Mouse (Mus musculus) thymus, postnatal 25 days (tissue): ENCODE results near the gene Tec.

Source experiments
- DNase-seq: peaks from one replicate; pipeline ENCODE4 v3.0.0; 2022

The Tec gene

DNA sequence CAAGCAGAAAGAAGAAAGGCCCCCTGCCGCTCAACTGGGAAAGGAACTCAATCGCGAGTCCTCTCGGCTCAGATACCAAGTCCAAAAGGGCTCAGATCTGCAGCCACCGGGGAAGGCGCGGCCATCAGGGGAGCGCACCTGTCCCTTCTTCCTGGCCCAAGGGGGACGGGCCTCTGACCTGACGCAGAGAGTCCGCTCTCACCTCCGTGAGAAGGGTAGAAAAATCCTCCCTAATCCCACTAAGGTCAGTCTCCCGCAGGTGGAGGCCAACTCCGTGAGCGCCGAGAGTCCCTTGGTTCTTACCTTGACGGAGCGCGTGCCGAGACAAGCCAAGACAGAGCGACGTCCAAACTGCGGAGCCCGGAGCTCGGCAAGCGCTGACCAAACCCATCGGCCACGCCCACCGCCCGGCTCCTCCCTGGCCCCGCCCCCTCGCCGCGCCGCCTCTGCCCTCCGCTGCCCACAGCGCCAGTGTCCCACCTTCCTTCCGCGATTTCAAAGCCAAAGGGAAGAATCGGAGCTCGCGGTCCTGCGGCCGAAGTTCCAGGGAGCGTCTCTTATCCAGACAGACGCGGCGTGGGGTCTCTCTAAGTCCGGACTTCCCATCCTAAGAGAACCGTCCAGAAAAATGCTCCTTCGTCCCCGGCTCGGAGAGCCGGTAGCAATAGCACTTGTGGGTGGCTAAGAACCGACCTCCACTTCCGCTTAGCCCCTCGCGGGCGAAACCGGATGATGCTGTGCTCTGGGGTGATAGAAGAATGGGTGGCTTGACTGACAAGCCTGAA, at the start of gene Tec:
Gene Tec (minus strand): TSS at position 393 of the 785 bp plus-strand sequence.
- peak; percentile 91 for DNase-seq

DNA sequence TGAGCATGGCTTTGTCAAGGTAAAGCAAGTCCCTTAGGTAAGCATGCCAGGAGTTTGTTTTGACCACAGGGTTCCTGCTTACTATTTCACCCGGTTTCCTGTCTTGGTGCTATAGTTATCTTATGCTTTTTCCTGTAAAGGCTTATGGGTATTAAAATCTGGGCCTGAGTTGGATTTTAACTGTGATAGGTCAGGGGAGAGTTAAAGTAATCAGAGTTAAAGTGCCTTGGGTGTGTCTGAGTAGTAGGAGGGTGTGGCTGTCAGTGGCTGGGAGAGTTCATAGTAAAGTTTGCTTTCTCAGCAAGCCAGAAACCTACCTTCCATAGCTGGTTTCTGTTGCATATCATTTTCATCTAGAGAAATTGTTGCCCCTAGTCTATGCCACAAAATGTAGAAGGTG, 48.6 kb upstream of the Tec start:
- DNase-seq = no peak

DNA sequence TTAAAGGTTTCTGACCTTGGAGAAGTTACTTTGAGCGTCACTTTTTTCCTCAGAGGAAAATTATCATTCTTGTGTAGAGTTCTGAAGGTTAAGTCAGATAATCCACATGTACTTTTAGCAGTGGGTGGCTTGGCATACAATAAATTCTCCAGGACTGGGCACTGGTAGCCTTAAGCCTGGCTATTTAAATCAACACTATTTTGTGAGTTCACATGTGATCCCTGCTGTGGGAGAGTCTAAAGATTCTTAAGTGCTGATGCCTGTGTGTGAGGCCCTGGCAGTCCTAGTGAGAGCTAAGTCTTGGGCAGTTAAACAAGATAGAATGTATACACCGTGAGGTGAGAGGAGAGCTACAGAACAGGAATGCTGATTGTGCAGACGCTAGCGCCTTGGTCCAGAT, 47.8 kb upstream of the Tec start:
- no peak for DNase-seq

DNA sequence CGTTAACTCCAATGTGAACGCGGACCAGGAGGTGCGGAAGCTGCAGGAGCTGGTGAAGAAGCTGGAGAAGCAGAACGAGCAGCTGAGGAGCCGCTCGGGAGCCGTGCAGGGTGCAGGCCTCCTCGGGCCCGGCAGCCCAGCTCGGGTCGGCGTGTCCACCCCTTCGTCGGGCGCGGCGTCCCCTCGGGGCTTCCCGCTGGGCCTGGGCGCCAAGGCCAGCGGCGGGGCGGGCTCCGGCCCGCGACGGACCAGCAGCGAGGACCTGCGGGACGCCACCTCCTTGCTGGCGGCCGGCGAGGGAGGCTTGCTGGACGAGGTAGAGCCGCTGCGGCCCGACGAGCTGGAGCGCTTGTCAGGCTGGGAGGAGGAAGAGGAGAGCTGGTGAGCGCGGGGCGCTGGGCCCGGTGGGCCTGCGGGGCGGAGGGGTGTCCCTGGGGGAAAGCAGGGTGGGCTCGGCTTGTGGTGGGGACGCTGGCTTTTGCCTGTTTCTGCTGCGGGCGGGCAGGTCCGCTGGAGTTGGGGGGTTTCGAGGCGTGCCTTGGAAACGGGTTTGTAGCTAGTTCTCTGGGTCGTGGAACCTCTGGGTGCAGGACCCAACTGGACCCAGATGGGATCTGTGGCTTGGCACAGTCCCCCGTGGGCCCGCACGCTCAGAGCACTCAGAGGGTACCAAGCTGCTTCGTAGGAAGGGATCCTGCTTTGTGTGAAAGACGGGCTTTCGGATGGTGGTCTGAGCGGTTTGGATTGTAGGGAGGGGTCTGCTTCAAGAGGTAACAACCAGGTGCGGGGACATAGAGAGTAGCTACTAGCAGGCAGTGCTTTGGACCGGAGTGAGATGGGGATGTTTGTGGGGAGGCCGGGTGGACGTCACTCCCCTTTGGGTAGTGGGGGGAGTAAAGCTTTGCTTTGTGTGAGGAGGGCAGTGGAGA, 46.6 kb upstream of the Tec start:
- peak; percentile 56 for DNase-seq

DNA sequence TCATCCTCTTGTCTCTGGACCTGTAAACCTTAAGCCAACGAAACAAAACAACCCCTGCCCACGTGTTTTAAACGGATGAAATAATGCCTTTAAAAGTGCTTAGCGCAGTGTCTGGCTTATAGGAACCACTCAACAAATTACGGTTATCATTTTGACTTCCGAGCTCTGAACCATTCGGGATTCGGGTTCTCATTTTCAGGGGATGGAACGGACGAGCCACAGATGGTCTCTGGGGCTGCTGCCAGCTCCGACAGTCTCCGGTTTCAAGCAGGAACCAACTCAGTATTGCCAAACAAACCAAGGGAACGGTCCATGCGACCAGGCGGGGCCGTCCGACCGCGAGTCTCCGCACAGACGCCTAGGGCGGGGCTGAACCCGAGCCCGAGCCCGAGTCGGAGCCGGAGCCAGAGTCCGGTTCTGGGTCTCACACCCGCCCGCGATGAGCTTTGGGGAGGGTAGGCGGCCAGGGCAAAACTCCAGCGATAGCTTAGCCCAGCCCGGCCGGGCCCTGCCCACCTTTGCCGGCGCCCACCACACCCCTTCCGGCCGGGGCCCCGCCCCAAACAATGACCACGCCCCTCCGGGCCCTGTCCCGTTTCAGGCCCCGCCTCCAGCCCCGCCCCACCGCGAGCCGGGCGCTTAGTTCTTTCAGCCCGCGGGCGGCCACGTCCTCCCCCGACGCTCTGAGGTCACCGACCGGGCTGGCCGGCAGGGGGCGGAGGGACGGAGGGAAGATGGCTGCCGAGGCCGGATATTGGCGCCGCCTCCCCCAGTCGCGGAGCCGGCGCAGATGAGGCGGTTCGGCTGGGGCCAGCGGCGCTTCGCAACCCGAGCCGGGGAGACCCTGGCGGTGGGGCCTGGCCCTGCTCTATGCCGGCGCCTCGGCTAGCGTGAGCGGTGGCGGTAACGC, 45.6 kb upstream of the Tec start, which contains the start of gene Slain2:
Gene Slain2 (plus strand): TSS at position 657 of the 910 bp plus-strand sequence.
- peak; percentile 99 for DNase-seq

DNA sequence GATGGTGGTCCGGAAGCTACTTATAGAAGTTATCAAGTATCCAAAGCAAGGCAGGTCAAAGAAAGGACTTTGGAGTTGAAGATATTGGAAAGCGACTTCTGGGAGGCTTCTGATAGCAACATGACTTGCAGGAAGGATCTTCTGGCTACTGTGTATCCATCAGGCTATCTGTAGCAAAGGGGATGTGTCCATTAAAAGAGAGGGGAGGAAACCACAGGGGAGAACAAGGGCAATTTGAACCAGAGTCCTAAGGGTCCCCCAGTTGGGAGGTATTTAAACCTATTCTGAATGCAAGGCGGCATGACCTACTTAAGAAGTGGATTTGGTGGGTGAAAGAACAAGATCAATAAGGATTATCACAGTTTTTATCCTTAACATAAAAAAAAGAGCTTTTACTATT, 43.0 kb upstream of the Tec start:
- DNase-seq = no peak

DNA sequence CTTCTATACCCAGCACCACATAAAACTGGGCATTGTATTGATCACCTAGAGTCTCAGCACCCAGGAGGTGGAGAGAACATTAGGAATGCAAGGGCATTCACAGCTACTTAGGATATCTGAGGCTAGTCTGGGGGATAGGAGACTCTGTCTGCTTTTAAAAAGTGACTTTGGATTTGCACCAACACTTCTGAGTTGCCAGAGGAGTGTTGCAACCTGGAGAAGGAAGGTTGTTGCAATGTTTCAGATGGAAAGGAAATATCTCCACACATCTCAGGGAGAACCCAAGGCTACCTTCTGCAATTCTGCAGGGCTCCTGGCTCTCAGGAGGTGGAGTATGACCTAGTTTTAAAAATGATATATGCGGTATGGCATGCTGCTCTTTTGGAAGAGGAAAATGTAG, 42.1 kb upstream of the Tec start:
- DNase-seq = no peak

DNA sequence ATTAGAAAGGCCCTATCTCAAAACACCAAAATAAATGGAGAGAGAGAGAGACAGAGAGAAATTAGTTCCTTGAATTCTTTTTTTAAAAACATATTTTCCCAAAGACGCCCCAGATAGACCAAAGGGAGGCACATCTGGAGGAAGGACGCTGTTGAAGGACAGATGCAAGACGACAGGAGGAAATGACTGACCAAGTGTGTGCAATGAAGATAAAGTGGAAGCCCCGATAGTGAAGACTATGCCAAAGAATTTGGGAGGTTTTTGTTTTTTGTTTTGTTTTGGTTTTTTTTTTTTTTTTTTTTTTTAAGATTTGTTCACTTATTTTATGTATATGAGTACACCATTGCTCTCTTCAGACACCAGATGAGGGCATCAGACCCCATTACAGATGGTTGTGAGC, 41.1 kb upstream of the Tec start:
- DNase-seq = no peak

DNA sequence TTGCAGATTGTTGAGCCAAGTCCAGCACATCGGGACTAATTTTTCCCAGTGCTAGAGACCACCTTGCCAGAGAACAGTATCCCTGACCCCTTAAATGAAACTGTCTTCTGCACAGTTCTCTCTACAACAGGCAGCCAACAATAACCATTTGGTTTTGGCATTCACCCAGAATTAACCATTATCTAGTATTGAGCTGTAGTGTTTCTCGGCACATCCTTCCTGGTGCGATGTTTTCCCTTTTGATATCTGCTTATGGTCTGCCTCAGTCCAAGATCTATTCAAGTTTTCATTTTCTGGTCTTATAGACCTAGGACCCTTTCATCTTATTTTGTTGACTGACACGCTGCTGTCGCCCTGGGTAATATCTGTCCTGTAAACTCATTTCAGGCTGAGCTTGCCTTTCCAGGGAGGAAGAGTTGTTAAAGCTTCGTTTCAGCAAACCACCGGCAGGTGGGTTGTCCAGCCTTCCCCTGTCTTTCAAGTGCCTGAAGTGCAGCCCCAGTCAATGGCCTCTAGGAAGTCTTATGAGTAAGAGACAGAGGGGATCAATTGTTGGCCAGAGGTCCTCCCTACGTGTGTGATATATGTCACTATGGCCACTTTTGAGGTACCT, 40.1 kb upstream of the Tec start:
- no peak for DNase-seq

DNA sequence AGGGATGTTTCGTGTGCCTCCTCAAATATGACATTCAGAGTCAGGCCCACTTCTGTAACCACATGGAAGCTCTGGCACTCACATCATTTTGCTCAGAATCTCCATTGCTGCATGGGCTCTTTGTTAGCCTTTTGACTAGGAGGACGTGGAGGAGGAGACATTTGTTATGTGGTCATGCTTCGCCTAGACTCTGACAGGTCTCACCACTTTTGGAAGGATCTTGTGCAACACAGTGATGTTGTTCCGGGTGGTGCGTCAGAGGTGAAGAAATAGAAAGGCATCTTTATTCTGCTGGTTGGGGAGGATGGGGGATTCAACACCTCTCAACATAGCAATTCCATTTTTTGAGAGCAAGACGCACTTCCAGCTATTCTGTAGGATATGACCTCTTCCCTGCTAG, 39.1 kb upstream of the Tec start:
- no peak for DNase-seq

DNA sequence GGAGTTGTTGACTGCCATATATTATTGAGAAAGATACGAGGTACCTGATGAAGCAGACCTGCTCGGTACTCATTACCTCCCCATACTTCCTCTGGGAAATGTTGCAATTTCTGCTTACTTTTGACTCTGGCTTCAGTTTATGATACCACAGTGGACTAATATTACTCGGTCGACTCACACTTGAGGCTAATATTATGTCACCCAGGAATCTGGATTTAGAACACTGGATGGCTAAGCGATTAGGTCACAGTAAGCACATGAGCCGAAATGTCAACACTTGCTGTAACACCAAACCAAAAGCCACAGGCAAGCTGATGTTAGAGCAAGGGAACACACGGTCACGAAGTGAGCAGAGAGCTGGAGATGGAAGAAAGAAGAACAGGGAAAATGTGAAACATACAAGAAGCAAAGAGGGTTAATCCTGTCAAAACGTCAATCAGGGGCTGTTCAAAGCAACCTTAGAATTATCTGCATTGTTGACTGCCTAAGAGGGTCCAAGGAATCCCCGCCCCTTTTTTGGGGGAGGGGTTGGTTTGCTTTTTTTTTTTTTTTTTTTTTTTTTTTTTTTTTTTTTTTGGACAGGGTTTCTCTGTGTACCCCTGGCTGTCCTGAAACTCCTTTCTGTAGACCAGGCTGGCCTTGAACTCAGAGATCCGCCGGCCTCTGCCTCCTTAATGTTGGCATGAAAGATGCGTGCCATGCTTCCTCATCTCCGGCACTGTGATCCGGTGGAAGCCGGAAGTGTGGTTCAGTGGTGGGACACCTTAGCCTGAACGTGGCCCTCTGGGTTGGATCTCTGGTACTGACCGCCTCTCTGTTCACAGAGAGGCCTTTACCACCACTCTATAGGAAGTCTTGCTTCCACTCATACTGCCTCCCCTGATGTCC, 36.9 kb upstream of the Tec start:
- no peak for DNase-seq

DNA sequence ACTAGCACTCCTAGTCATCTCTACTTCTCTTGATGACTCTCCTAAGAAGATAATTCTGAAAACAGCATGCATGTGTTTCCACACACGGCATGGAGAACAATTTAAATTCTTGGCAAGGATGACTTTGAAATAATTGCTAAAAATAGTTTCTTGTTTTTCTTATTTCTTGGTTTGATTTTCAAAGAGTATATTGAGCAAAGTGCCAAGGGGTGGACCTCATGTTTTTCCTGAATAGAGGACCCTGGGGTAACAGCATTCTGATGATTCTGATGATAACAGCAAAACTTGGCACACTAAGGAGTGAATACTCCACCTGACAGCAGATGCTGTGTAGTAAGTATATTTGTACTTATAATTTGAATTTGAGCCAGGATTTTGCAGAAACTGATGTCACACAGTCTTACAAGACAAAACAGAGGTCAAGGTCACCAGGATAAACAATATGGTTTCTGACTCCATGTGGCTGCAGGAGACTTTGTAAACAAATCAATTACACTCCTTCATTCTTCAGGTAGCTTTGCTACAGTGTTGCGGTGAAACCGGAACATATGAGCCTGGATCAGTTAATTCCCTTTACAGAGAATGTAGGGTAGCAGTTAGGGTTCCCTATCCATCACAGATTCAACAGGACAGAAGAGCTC, 34.7 kb upstream of the Tec start:
- no peak for DNase-seq

DNA sequence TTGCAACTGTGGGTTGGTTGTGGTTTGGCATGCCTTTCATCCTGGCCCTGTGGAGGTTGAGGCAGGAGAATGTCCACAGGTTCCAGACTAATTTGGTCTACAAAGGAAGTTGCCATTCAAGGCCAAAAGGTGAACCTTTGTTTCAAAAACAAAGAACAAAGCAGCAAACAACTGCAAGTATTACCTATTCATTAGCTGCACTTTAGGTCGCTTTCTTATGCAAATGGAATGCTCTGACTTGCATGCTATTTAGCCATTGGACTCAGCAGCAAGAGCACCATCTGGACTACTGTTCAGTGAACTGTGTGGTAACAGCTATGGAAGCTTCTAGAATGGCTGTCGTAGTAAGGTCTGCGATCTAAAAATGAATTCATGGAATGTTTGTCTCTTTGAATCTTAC, 34.0 kb upstream of the Tec start:
- DNase-seq = no peak

DNA sequence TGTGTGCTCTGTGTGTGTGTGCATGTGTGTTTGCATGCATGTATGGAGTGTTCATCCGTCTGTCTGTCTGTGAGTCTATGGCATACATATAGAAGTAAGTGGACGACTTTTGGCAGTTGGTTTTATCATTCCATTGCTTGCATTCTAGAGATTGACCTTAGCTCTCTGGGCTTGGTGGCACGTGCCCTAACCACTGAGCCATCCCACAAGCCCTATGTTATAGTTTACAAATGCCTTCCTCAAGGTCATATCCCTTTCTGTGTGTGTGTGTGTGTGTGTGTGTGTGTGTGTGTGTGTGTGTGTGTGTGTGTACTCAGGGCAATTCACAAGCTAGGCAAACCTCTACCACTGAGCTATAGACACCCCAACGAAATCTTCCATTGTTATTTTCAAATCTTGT, 33.6 kb upstream of the Tec start:
- DNase-seq = no peak

DNA sequence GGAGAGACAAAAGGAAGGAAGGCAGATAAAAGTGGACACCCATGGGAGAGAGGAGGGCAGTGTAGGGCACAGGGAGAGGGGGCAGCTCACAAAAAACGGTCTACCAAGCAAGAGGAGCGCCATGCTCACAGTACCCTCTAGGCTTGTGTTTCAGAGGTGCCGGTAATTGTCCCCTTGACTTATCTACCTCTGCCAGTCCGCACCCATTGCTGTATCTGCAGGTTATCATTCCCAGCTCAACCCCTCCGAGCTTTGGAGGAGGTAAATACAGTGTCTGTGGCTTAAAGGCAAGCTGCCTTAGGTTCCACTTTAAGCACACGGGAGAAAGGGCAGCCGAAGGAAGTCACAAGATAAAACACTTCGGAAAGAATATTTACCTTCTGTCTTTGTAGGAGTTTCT, 31.0 kb upstream of the Tec start:
- DNase-seq = no peak

DNA sequence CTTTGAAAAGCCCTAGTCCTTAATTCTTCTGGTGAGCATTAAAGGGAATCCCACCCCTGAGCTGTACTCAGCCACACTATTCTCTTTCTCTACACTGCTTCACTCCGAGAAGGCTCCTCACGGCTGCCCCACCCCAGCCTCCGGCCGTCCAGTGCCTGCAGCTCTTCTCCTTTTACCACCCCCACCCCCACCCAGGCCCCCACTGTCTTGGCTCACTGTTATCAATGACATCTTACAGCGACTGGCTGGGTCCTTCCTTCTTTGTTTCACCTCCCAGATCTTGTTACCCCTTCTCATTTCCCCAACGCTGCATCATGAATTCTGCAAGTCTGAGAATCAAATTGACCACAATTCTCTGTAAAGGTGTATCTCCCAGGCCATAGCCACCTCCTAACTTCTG, 29.7 kb upstream of the Tec start:
- DNase-seq = no peak

DNA sequence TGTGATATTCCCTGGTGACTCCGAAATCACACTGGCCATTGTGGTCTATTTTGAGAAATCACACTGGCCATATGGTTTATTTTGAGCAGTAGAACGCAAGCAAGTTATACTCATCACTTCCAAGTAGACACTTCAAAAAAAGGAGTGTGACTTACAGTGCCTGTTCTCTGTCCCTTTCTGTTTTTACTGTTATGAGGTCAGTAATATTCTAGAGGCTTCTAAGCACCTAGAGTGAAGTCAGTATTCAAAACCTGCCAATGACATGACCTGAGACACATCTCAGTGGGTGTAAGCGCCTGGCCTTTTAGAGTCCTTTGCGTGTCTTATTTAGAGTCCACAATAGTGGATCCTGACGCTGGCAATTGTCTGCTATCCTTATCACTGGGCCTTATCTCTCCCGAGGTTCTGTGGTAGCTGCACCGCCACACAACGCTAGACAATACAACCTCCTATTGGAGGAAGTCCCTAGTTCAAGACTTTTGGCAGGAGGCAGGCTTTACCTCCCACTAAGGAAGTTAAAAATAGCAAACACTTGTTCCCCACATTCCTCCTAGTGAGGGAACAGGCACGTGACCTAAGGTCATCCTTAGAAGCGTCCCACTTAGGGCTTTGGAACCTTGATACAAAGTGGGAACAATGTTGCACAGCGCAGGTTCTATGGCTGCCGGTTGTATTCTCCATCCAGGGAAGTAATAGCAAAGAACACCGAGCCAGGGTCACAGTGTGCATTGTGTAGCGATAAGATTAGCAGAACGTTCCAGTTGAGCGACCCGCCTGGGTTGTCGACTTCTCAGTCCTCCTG, 28.4 kb upstream of the Tec start:
- no peak for DNase-seq

DNA sequence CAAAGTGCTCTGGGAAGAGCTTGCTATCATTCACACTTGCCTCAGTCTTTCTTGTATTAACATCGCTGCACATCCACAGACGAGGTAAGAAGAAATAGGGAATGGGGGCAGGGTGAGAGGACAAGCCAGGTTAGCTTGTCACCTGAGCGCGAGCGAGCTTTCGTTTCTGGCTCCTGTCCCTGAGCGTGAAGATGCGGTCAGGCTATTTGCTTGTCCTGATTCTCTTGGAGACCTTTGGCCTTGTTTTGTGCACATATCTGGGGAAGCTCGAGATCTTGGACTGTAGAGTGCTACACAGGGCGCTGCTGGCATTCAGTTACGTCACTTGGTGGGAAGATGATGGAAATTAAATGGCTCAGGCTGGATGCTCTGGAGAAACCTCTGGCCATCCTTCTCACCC, 27.0 kb upstream of the Tec start:
- DNase-seq = no peak

DNA sequence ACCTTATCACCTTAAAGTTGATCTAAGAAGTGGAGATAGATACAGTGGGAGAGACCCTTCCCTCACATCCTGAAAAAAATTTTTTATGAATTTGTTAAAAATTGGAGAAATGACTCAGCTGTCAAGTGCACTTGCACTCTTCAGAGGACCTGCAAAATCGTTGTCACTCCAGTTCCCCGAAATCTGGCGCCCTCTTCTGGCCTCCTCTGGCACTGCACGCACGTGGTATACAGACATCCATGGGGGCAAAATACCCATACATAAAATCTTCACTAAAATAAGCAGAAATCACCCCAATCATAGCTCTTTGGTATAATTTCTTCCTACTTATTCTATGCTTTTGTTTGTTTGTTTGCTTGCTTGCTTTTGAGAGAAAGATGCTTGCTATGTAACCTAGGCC, 25.7 kb upstream of the Tec start:
- DNase-seq = peak; percentile 34

DNA sequence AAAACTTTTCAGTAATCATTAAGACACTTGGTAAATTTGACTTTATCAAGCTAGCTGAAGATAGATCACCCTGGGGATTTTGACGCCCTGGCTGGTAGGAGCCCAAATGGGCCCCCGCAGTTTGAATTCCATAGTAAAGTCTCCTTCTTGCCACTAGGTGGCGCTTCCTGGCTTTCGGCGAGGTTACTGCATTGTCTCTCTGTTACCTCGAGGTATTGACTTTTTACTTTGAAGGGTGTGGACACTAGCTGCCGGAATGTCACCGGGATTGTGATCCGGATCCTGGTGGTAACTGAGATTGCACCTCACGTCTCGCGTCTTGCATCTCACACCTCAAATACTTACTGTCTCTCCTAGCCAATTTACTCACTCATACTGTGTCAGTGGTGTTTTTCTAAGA, 23.3 kb upstream of the Tec start:
- DNase-seq = peak; percentile 56
